Mouse (Mus musculus) layer of hippocampus, postnatal 14 days (tissue): Measurements from ENCODE around the gene Arrb2. TPM values are rescaled to one million over a fixed set of nuclear protein-coding genes. Genes with fewer than 3 reads are reported as not detected.
"Not testable (repeated sequence)": the region's sequence is repeated elsewhere in the genome, so short reads cannot be mapped to it uniquely, and the experiment has no call there.

ENCODE experiments used
- DNase-seq, 2 experiments: peaks; one replicate each; pipeline ENCODE4 v3.0.0; 2021 to 2022; ENCODE audit warnings: low spot score in 2 of 2, mixed read lengths in 1 of 2
- long read RNA-seq, 2 experiments: library from polyadenylated mRNA; stranded (forward); transcript quantifications; one replicate each; pipeline ENCODE4 v2.0.0; 2021
- total RNA-seq, 2 experiments: library from RNA; stranded (reverse); gene quantifications; 2 replicates each; pipeline ENCODE4 v1.2.3; 2021

The Arrb2 gene
- 10 to 100 TPM; 94.0 to 95.9 TPM for total RNA-seq
- long read RNA-seq, experiment 1, transcript Arrb2-204 (15 exons, 1,848 nt), result major isoform, 8 of 17 reads
- long read RNA-seq, experiment 1, partial matches to known transcripts, result 1 of 17 reads
- long read RNA-seq, experiment 1, other reads (novel, unspliced or antisense), result 5 of 17 reads
- long read RNA-seq, experiment 2, transcript Arrb2-204 (15 exons, 1,848 nt), result major isoform, 5 of 16 reads
- long read RNA-seq, experiment 2, partial matches to known transcripts, result 4 of 16 reads
- long read RNA-seq, experiment 2, other reads (novel, unspliced or antisense), result 3 of 16 reads

DNA sequence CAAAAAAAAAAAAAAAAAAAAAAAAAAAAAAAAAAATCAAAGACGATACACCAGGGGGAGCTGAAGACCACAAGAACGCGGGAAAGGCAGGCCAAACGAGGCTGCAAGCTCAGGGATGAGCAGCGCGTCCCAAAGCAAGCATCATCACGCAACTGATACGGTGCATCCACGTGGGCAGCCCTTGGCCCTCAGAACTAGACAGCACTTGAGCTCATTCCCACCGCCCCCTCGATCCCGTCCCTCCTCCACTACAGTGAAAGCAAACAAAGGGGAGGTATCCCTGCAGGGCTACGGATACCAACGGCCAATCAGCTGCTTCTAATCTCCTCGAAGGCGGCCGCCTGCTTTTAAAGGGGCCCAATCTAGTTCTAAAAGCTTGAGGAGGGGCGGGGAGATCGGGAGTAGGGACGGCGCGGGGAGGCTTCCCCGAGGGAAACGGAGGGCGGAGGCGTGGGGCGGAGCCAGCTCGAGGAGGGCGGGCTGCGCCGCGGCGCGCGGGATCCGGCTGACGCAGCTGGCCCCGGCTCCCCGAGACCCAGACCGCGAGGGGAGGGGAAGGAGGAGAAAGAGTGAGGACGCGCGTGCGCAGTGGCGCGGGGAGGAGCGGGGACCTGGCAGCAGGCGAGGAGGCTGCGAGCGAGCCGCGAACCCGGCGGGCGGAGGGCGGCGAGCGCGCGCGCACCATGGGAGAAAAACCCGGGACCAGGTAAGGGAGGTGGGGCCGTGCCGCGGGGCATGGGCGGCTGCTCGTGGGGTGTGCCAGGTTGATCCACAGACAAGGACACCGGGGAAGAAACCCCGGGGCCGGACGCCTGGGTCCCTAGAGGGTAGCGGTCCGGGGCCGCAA lies at the start of gene Arrb2:
TSS of gene Arrb2 (plus strand) at position 588 of the 847 bp plus-strand sequence.
- DNase-seq, result peak; percentile 97 to 99

DNA sequence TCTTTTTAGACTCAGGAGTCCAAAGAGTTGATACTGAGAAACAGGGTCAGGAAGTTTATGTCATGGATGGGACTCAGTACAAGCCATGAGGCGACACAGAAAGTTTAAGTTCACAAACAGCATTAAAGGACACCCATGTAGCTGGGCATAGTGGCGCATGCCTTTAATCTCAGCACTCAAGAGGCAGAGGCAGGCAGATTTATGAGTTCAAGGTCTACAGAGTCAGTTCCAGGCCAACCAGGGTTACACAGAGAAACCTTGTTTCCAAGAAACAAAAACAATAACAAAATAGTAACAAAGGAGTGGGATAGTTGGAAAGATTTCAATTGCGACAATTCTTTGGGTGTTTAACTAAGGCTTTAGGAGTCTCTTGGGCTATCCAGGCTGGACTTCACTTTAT lies 48.3 kb upstream of the Arrb2 start:
- no peak for DNase-seq

DNA sequence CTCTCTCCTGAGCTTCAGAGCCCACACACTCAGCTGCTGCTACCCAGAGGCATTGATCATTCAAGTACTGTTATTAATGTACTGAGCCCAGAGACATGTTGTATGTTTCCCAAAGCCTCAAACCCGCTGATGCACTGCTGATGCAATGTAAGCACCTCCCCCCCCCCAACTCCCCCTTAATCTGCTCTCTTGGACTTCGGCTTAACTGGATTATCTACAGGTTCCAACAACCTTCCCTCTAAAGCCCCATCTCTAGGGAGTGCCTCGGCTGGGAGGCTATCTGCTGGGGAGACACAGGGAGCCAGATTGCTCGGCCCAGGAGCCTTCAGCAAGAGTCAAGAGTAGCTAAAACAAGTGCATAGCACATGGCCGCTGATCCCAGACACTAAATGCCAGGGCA lies 45.0 kb upstream of the Arrb2 start:
- DNase-seq, result no peak

DNA sequence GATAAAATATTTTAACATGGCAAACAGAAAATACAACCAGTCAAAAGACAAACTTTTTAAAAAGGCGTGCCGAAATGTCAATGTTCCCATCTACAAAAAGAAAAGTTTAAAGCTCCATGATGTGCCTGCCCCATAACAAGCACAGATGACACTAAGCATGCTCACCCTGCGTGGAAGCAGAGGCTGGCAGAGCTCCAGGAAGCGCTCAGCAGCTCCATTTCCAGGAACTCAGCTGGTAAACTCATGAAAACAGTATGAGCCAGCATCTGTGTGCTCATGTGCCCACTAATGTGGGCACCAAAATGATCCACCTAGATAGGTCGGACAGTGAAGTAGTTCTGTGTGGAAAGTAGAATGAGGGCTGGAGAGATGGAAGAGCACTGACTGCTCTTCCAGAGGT lies 43.0 kb upstream of the Arrb2 start:
- peak; percentile 17 to 32 for DNase-seq

DNA sequence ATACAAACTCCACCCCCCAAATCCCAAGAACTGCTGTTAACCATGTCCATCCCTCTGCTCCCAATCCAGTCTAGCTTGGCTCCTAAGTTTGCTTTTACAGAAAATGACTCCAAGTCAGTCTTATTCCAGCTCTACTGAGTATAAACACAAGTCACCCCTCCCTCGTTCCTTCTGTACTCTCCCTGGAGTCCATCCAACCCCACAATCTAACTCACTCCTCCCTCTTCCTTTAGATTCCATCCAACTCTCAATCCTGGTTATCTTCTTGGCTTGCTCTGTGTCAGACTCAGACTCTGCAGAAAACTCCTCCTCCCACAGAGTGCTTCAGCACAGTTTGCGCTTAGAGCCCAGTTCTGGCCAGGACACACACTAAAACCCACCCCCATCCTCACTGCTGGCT lies 28.8 kb upstream of the Arrb2 start:
- no peak for DNase-seq

DNA sequence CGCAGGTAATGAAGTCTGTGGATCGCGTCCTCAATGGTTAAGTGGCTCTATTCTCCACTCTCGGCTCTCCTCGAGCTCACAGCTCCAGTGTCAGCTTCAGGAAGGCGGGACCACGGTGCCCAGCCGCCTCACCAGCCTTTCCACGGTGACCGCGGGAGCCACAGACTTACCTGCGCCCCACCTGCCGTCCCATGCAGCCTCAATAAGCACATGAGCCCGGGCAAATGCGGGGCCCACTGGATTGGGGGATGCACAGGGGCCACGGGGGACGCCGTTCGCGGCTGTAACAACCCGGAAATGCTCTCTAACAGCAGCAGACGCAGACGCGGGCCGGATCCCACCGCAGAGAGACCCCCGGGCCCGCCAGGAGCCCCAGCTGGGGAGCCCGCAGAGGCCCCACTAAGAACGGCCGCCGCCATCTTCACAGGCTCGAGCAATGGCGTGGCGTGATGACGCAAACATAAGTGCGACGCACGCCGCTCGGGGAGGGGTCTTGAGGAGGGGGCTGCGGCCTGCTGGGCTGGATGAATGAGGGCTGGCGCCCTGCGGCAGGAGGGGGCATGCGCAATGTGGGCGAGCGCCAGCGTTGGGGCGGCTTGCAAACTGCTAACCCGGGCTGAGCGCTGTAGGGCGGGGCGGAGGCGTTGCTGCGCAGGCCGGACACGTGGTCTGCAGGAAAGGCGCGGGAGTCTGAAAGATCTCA lies 22.7 kb upstream of the Arrb2 start, which contains the start of gene Pelp1:
TSS of gene Pelp1 (minus strand) at position 438 of the 703 bp plus-strand sequence.
- peak; percentile 95 for DNase-seq

DNA sequence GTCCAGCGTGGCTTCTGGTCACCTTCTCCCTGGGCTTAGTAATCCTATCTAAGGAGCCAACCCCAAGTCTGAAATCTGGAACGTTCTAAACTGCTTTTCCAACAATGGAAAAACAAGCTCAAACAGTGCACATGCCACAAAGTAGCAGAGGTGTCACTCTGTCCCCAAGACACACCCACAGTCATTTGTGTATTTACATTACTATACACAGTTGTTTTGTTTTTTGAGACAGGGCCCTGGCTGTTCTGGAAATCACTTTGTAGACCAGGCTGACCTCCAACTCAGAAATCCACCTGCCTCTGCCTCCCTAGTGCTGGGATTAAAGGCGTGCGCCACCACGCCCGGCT lies 22.2 kb upstream of the Arrb2 start:
- no peak for DNase-seq

DNA sequence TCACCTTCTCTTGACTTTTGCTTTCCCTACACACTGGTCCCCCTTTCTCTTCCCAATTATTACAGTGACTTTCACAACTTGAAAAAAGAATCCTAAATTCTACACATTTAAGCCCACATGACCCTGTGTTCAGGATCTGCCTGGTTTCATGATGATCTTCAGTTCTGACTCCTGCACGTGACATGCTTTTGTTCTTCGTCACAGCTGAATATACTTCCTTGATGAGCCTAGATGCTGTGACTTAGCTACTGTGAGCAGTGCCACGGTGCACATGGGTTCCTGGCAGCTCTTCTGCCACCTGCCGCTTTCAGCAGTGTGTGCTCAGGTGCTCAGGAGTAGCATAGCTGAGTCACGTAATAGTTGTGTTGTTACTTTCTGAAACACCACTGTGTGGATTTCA lies 19.8 kb upstream of the Arrb2 start:
- no peak for DNase-seq

DNA sequence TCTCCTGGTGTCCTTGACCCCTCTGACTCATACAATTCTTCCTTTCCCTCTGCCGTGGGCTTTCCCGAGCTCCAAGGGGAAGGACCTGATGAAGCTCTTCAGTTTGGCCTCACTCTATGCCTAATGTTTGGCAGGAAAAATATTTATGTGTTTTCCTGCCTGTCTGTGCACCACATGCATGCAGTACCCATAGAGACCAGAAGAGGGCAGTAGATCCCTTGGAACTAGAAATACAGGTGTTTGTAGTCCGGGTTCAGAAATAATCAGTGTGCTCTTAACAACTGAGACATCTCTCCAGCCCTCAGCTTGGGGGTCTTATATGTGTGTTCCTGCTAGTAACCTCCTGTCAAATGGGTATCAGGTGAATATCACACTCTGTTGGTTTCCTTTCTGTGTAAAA lies 18.5 kb upstream of the Arrb2 start:
- peak; percentile 74 to 85 for DNase-seq

DNA sequence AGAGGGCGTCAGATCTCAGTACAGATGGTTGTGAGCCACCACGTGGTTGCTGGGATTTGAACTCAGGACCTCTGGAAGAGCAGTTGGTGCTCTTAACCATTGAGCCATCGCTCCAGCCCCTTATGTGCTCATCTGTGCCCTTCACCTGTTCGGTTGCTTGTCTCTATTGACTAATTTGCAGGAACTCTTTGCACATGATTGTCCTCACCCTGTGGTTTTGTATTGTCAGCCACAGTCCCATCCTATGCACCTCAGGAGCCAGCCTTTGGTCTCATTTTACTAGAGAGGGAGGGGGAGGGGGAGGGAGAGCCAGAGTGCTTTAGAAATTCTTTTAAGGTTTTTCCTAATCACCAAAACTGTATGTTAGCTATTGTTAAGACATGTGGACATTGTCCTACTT lies 14.2 kb upstream of the Arrb2 start:
- no peak for DNase-seq

DNA sequence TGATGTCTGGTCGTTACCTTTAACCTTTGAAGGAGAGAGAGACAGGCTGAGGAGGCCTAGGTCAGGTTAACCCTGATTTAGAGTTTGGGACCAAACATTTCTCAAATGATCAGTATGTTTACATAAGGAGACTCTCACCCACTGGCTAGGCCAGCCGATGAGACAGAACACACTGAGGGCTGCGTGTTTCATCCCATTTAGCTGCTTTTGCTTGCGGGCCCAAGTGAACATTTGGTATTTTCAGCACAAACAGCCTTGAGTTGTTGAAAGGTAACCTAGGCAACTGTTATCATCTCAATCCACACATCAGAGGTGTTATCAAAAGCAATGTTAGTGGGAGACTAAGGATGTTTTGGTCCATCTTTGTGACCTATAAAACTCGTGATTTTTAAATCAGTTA lies 12.9 kb upstream of the Arrb2 start:
- DNase-seq, result peak in 1 of 2 experiments; percentile 14

DNA sequence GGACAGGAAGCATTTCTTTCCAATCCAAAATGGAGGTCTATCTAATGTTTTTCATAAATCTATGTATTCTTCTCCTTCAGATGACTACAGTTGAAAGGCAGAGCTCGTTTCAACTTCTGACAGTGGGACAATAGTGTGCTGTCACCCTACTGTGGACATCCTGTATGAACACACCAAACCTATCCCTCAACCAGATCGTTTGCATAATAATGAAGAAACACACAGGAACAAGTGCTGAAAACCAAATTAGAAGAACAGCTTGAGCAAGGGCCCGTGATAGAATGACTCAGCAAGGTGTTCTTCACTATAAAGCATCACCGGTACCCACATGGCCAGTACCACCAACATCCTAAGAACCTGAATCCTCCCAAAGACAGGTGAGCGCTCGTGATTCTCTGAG lies 5.8 kb upstream of the Arrb2 start:
- DNase-seq, result not testable (repeated sequence)

DNA sequence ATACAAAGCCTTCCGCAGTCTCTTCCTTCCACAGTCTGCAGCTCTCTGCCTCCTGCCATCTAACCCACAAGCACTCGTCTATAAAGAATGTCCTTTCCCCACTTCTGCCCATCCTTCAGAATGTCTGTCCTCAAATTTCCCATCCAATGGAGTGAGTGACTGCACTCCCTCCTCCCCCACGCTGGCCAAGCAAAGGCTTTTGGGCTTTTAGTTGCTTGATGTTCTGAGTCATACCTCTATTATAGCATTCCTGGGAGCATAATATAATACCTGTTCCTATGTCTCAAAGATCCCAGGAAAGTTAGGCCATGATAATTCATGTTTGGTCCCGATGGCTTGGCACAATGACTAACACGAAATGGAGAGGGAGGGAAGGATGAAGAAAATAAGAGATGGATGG lies 861 bp upstream of the Arrb2 start:
- peak in 1 of 2 experiments; percentile 14 for DNase-seq

DNA sequence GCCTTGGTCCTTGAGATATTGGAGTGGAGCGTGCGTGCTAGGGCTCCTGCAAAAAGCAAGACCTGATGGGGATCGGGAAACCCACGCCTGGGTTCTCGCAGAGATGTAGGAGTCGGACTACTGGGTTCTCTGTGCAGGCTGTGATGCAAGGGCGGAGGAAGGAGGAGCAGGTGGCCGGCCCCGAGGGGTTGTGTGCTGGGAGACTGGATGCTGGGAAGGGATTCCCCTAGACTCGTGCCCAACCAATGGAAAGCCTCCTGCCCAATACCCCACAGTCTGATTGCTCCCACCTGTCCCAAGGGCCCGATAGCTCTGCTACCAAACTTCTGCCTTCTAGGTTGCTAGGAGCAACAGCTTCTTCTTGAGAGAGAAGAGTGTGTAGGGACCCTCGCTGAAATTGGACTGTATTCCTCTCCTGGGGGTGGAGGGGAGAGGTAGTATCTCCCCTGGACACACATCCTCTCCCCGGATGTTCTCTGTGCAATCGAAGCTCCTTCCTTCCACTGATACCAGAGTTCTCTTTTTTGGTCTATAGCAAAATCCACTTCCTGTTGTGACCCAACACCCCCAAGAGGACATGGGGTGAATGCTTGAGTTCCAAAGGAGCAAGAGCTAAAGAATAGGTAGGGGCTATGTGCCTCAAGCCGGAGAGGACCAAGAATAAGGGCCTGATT lies 597 bp downstream of the Arrb2 start:
- peak; percentile 61 to 71 for DNase-seq

DNA sequence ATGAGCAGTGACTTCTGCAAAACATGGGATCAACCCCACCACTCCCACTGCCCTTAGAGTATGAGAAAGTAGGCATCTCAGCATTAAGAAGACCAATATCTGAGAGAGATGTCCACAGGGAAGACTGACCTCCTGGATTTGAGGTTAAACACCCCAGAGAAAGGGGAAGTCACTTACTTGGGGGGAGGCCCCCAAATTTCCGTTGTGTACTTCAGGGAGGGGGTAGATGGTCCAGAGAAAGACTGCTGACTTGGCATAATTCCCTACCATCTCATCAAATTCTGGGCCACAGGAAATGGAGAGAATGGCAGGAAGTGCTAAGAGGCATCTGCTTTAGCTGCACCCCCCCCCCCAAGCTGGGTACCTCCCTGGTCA lies 1.1 kb downstream of the Arrb2 start:
- no peak for DNase-seq

DNA sequence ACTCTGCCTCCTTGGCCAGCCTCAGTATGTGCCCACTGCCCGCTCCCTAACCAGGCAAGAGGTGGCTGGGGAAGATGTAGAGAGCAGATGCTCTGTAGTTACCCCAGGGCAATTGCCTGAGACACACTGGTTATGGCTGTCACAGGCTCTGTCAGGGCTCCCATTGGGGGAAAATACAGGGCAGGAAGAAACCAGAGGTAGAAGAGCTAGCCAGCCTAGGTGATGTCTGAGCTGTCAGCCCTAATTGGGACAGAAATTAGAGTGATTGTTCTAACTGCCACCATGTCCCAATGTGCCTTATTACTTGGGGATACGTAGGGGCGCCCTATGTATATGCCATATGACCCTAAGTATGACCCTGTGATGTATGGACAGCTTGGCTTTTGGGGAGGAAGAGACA lies 1.5 kb downstream of the Arrb2 start:
- DNase-seq, result no peak

DNA sequence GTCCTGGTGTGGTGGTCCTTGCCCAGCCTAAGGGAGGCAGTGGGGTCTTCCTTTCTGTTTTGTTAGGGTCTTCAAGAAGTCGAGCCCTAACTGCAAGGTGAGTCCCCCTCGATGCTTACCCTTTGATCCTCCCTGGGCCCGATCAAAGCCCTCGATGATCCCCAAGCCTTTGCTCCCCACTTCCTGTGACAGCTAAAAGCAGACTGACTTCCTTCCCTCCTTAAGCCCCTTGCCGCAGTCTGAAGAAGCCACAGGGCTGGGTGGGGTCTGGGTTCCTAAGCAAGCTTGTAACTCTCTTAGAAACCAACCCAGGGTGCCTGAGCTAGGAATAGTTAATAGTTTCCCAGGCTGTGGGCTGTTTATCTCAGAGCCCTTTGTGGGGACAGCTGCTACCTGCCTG lies 3.0 kb downstream of the Arrb2 start:
- no peak for DNase-seq

DNA sequence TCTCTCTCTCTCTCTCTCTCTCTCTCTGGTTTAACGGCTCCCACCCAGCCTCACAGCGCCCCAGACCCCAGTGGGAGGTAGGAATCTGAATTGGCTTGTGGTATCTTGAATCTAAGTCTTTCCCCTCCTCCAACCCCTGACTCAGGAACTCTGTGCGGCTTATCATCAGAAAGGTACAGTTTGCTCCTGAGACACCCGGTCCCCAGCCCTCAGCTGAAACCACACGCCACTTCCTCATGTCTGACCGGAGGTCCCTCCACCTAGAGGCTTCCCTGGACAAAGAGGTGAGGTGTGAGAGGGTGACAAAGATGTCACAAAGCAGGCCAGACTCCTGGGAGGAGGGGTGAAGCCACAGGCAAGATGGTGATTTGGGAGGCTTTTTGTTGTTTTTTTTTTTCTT lies 5.0 kb downstream of the Arrb2 start:
- DNase-seq, result no peak

DNA sequence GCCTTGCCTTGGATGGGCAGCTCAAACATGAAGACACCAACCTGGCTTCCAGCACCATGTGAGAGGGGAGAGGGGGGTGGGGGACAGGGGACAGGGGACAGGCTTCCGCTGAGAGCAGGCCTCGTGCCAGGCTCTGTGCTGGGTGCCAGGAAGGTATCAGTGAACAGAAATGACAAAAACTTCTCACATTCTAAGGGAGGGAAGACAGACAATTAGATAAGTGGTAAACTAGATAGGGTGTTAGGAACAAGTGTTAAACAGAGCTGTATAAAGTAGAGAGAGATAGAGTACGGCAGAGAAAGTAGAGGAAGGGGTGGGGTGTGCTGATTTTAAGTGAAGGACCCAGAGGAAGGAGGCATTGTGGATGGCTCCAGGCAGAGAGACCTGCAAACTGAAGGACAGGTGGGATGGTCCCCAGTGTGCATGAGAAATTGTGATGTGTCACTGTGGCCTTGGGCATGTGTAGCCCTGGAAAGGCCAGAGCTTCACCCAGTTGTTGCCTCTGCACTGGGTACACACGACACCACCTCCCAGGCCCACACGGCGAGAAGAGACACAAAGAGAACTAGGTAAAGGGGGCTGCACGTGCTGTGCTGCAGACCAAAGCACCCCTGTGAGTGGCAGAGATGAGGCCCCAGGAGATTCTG lies 6.4 kb downstream of the Arrb2 start:
- no peak for DNase-seq

DNA sequence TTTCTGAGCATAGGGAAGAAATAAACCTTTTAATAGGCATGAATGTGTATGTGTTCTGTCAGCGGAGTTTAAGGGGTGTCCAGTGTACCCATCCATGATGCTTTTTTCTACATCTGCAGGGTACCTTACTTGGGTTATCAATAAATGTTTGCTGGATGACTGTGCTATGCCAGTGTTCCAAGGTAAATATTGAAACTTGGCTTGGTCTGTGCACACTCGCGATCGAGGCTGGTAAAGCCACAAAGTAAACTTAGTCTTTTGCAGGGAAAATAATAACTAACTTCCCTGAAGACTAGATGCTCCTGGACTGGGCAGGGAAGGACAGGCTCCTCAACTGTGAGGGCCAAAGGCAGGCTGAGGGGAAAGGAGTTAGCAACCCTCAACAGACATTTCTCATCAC lies 8.2 kb downstream of the Arrb2 start:
- no peak for DNase-seq

DNA sequence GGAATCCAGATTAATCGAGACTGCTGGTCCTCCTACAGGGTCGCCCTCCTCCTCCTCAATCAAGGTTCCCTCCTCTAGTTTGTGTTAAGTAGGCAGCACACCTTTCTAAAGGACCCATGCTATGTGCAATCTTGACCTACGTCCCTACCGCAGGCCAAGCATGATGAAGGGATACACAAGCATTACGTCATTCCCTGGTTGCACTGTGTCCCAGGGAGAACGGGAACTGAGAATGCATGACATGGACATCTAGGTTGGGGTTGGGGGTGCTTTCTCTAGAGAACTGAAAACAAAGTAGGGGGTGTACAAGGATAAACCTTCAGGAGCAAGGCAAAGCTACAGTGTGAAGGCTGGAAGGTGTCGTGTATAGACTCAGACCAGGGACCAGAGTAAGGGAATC lies 9.4 kb downstream of the Arrb2 start:
- no peak for DNase-seq
